Mouse (Mus musculus) layer of hippocampus, adult 2 months (tissue): ENCODE measurements around the gene Kcnk5. TPM values are rescaled to one million over a fixed set of nuclear protein-coding genes. Genes with fewer than 3 reads are reported as not detected.

ENCODE experiments used
- DNase-seq, 2 experiments: peaks; one replicate each; pipeline ENCODE4 v3.0.0; 2022; ENCODE audit warnings: low spot score in 2 of 2
- H3K27ac ChIP-seq: fragments of 200-600 bp; 2 replicates; pipeline ENCODE4 v1.8.1; 2022
- H3K4me3 ChIP-seq: fragments of 200-600 bp; 2 replicates; pipeline ENCODE4 v1.8.1; 2022; ENCODE audit warnings: mild to moderate bottlenecking
- CTCF ChIP-seq: fragments of 200-600 bp; conservative IDR thresholded peaks from 2 replicates; pipeline ENCODE4 v1.8.1; 2022; ENCODE audit warnings: antibody characterized with exemption, mild to moderate bottlenecking, moderate library complexity
- total RNA-seq, 2 experiments: library from RNA; stranded (reverse); gene quantifications; 2 replicates each; pipeline ENCODE4 v1.2.3; 2021

Kcnk5 gene
- total RNA-seq, 2 experiments from 2014 or later, result 0.10 to 0.23 TPM

DNA sequence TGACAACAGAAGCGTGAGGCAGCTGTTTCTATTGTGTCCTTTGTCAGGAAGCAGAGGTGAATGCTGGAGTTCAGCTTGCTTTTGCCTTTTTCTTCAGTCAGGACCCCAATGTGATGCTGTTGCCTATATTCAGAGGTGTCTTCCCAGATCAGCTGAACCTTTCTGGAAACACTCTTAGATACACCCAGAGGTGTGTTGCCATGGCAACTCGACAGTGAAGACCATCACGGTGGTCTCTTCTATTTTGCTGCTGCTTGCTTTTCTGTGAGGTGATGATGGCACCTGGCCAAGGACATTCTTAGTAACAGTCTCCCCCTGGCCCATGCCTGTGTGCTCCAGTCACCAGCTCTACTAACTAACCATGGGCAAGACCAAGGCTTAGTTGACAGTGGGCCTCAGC is 9.8 kb downstream of the Kcnk5 start:
- no peak overlapping the region for H3K4me3 ChIP-seq
- DNase-seq, result no peak
- no peak for TF ChIP-seq CTCF
- no peak overlapping the region for H3K27ac ChIP-seq

GRCm38 (mm10) chr14:20169251-20169650 is 12.4 kb downstream of the Kcnk5 start:
- no peak for TF ChIP-seq CTCF
- DNase-seq, result no peak
- Histone ChIP-seq H3K27ac (no peak overlapping the region), H3K4me3 (no peak overlapping the region)

GRCm38 (mm10) chr14:20168478-20168877 is 13.1 kb downstream of the Kcnk5 start:
- TF ChIP-seq CTCF, result no peak
- DNase-seq, result no peak
- Histone ChIP-seq H3K4me3 (no peak overlapping the region), H3K27ac (no peak overlapping the region)

GRCm38 (mm10) chr14:20168054-20168453 is 13.6 kb downstream of the Kcnk5 start:
- Histone ChIP-seq H3K27ac (no peak overlapping the region), H3K4me3 (no peak overlapping the region)
- no peak for TF ChIP-seq CTCF
- DNase-seq, result no peak

- no peak overlapping the region for H3K27ac ChIP-seq
- TF ChIP-seq CTCF, result no peak
- DNase-seq, result no peak
- no peak overlapping the region for H3K4me3 ChIP-seq
These were observed 16.2 kb downstream of the Kcnk5 start for GRCm38 (mm10) chr14:20165413-20165812.

- no peak for TF ChIP-seq CTCF
- H3K27ac ChIP-seq, result no peak overlapping the region
- H3K4me3 ChIP-seq, result no peak overlapping the region
These were observed 17.2 kb downstream of the Kcnk5 start for GRCm38 (mm10) chr14:20164438-20164837.

GRCm38 (mm10) chr14:20162686-20163085 is 18.9 kb downstream of the Kcnk5 start:
- DNase-seq, result no peak
- Histone ChIP-seq H3K4me3 (no peak overlapping the region), H3K27ac (no peak overlapping the region)
- TF ChIP-seq CTCF, result no peak

More at GRCm38 (mm10) chr14:20164438-20164837, 17.2 kb downstream of the Kcnk5 start:
- no peak for DNase-seq

- TF ChIP-seq CTCF, result no peak
- Histone ChIP-seq H3K27ac (no peak overlapping the region), H3K4me3 (no peak overlapping the region)
- DNase-seq, result no peak
These were observed 22.6 kb downstream of the Kcnk5 start for GRCm38 (mm10) chr14:20158727-20159681.

DNA sequence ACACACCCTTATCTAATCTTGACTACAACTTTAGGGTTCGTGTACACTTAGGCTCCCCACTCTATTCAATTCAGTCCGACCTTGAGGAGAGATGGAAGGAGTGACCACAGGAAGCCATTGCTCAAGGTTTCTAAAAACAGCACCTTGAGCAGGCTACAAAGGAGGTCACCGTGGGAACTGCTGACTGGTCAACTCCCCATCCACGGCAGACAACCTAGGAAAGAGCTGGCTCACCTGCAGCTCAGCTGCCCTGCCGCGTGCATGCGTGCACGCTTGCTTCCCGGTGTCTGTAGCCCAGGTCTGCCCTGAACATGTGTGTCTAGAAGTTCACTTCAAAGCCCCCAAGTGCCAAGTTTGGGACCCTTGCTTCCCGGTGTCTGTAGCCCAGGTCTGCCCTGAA is 24.0 kb downstream of the Kcnk5 start:
- no peak for DNase-seq
- Histone ChIP-seq H3K27ac (no peak overlapping the region), H3K4me3 (no peak overlapping the region)
- no peak for TF ChIP-seq CTCF

- no peak for DNase-seq
- no peak overlapping the region for H3K27ac ChIP-seq
- no peak for TF ChIP-seq CTCF
These were observed 25.9 kb downstream of the Kcnk5 start for GRCm38 (mm10) chr14:20155718-20156117.

DNA sequence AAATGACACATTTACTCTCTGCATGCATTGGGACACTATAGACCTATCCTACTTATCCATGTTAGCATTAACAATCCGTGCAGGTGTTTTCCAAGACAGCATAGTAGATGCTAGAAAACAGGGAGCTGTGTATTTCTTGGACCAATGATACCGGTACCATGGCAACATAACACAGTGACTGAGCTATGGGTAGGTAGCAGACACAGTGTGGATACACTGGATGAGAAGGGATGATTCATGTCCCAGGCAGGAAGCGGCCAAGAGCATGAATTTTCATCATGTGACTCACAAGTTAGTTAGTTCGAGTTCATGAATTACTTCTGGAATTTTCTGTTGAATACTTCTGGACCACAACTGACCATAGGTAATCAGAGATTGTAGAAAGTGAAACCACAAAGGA is 26.7 kb downstream of the Kcnk5 start:
- no peak for DNase-seq
- Histone ChIP-seq H3K4me3 (no peak overlapping the region), H3K27ac (no peak overlapping the region)
- no peak for TF ChIP-seq CTCF

More at GRCm38 (mm10) chr14:20155718-20156117, 25.9 kb downstream of the Kcnk5 start:
- no peak overlapping the region for H3K4me3 ChIP-seq

DNA sequence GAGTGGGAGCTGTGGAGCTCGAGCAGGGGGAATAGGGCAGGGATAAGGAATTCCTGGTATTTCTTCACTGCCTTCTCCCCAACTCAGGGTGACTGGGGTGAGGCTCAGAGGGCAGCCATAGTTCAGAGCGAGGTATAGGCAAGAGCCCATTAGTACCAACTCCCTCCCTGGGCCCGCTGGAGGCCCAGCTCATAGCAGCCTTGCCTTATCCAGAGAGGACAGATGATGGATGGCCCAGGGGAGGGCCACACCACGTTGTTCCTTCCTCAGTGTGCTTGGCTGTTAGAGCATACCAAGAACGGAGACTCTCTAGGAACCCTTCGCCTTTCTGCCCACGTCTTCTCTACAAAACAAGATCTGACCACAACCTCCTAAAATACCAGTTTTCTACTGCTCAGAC is 27.4 kb downstream of the Kcnk5 start:
- DNase-seq, result no peak
- no peak for TF ChIP-seq CTCF
- no peak overlapping the region for H3K27ac ChIP-seq
- no peak overlapping the region for H3K4me3 ChIP-seq

DNA sequence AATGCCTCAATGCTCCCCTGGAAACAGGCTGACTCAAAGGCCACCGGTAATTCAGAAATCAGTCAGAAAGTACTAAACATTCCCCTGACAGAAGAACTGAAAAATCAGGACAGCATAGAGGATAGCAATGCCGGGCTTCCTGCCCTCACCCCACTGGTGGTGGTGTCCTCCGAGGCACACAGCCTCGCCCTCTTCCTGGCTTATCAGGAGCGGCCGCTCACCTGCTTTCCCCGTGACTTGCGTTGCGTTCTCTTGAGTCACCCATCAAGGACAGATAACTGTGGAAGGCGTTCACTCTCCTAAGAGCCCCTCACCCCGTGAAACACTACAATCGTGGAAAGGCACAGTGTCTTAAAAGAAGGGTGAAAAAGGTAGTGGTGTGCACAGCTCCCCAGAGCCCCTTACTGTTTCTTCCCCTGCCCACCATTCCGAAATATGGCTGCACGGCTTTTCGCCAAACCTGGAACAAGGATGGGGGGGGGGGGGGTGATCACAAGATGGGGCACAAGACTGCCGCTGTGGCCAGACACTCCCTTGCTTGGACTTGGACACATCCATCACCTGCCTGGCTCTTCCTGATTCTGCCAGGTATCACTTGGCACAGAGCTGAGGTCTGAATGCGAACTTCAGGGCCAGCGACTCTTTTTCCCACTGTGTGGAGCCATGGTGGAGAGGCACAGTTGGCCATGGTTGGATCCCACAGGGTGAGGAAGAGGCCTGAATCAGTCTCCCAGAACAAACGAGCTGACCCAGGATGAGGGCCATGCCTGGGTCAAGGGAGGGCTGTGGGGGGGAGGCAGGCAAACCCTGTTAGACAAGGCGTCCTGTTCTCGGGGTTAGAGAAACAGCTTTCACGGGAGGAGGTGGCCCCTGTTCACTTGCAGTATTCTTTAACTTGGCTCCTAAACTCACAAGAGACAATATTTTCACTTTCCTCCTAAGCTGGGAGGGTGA is 32.2 kb downstream of the Kcnk5 start:
- no peak overlapping the region for H3K27ac ChIP-seq
- TF ChIP-seq CTCF, result no peak
- DNase-seq, result no peak
- no peak overlapping the region for H3K4me3 ChIP-seq
